Mouse (Mus musculus) layer of hippocampus, postnatal 10 days (tissue): ENCODE measurements around the gene Il1rl2. TPM values are rescaled to one million over a fixed set of nuclear protein-coding genes. Genes with fewer than 3 reads are reported as not detected.

ENCODE experiments used
- DNase-seq, 2 experiments: peaks; one replicate each; pipeline ENCODE4 v3.0.0; 2021; ENCODE audit warnings: low spot score in 2 of 2
- total RNA-seq, 2 experiments: library from RNA; stranded (reverse); gene quantifications; 2 replicates each; pipeline ENCODE4 v1.2.3; 2021

Il1rl2 gene
- total RNA-seq, 2 experiments from 2014 or later, result 1.4 to 1.9 TPM

- no peak for DNase-seq
These were observed 719 bp downstream of the Il1rl2 start for GRCm38 (mm10) chr1:40324955-40325702.

GRCm38 (mm10) chr1:40325711-40326327 is 1.4 kb downstream of the Il1rl2 start:
- no peak for DNase-seq

GRCm38 (mm10) chr1:40327604-40328003 is 3.2 kb downstream of the Il1rl2 start:
- DNase-seq, result no peak

DNA sequence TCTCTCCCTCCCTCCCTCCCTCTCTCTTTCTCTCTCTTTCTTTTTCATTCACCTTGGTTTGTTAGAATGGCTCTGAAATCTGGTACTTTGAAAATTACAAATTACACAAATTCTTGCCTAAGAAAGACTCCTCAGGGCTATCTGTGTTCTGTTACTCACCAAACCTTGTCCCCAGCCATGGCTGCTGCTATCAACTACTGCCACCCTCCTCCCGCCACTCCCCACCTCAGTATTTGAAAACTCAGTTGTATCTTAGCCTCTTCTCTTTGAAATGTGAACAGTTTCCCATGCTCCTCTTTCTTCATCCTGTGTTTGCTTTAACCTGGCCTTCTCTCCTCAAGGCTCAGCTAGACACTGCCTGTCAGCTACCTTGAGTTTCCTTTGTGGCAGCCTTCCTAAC is 5.1 kb downstream of the Il1rl2 start:
- no peak for DNase-seq

- no peak for DNase-seq
These were observed 5.8 kb downstream of the Il1rl2 start for GRCm38 (mm10) chr1:40330181-40330580.

DNA sequence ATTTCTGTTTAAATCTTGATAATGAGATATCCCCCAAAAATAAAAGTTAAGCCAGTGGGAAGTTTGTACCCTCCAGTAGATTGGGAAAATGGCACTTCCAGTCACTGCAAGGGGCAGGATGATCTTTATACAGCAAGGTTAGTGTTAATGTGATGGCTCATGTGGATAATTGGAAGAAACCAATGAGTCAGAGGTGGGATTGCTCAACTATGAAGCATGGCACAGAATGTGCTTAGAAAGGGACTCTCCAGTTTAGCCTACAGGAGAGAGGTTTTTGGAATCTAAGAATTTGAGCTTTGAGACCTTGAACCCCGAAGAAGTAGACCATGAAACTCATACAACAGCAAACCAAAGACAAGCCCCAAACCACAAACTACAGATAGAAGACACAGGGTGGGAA is 14.9 kb downstream of the Il1rl2 start:
- no peak for DNase-seq

DNA sequence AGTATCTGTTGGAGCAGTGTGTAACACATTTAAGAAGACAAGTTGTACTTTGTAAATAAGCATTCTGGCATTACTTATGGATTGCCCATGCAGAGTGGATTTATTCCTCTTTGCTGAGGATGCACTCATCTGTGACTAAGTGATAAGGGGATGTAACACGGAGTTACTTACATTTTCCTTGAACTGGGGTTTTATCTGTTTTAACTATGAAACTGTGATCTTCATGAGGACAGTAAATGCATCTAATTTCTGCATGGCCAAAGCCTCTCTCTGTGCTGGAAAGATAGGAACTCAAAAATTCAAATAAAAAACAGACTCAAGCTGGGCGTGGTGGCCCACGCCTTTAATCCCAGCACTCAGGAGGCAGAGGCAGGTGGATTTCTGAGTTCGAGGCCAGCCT is 15.7 kb downstream of the Il1rl2 start:
- DNase-seq, result no peak

- DNase-seq, result no peak
These were observed 27.9 kb downstream of the Il1rl2 start for GRCm38 (mm10) chr1:40352158-40352903.

- DNase-seq, result no peak
These were observed 28.5 kb downstream of the Il1rl2 start for GRCm38 (mm10) chr1:40352904-40353286.

GRCm38 (mm10) chr1:40354665-40355064 is 30.3 kb downstream of the Il1rl2 start:
- no peak for DNase-seq

DNA sequence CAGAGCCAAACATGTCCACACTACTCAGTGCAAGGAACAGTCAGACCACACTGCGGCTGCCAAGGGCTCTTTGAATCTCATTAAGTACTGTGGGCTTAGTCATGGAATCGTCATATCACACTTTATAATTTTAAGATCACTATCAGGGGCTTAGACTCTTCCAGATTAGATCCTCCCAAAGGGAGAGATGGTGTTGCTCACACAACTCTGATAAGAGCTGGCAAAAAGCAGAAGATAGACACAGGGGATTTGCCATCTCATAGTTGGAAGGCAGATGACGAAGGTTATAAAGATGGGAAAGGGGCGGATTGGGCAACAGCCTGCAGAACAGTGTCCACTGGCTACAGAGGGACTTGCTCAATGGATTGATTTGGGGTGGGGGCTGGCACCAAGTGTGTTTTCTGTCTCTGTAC is 31.0 kb downstream of the Il1rl2 start:
- DNase-seq, result no peak

DNA sequence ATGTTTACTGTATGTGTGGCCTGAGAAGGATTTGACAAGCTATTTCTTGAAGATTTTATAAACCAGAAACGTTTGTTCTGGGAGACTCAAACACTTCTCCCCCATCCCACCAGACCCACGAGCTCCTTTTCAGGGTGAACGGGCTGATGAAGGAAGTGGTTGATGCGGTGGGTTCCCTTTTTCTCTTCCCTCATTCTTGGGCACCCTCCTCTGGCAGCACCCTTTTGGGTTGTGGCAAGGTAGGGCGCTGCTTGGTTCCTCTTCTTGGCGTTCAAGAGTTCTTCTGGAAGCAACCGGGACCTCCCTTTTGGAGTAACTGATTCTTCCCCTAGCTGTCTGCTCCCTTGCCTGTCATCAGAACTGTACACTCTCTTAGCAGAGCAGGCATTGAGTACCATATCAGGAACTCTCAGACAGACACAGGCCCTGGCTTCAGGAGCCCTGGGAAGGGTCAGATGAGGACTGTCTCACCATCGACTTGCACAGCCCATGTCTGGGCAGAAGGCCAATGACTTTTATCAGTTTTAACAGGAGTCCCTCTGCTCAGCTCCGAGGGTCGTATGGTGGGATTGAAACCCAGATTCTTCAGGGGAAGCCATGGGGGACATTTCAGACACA is 31.6 kb downstream of the Il1rl2 start:
- DNase-seq, result no peak

- DNase-seq, result no peak
These were observed 33.5 kb downstream of the Il1rl2 start for GRCm38 (mm10) chr1:40357921-40358320.

DNA sequence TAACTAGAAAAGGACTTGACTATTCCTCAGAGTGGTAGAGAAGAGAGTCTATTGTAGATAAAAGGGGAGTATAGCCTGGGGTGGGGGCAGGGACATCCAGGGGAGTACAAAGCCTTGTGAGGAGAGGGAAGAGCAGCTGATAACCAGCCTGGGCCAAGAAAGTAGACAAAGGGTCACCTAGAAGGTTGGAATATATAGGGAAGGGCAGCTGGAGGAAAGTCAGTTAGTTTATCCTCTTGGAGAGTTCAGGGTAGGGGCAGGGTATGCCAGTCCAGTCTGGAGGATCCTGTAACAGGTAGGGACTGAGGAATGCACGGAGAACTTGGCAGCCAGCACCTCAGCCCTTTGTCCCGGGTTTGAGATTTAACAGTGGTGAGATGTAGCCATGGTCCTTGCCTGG is 33.9 kb downstream of the Il1rl2 start:
- no peak for DNase-seq

DNA sequence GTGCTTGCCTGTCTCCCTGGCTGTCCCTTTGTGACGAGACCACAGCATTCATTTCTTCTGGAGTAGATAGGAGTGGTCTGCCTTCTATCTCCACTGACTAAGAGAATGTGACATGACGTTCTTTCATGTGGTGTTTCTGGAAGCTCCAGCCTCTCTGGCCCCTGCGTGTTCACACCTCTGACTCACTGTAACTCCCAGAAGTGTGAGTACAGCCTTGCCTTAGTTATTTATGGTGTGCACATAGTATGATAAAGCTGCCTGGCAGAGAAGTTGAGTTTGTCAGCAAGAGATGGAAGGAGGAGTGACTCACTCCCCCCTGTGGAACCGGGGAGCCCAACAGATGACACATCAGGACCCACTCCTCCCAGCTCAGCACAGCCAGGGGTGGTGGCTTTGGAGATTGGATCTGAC is 34.4 kb downstream of the Il1rl2 start:
- DNase-seq, result no peak

- DNase-seq, result no peak
These were observed 35.3 kb downstream of the Il1rl2 start for GRCm38 (mm10) chr1:40359731-40360130.

- no peak for DNase-seq
These were observed 36.6 kb downstream of the Il1rl2 start for GRCm38 (mm10) chr1:40360969-40361368.

DNA sequence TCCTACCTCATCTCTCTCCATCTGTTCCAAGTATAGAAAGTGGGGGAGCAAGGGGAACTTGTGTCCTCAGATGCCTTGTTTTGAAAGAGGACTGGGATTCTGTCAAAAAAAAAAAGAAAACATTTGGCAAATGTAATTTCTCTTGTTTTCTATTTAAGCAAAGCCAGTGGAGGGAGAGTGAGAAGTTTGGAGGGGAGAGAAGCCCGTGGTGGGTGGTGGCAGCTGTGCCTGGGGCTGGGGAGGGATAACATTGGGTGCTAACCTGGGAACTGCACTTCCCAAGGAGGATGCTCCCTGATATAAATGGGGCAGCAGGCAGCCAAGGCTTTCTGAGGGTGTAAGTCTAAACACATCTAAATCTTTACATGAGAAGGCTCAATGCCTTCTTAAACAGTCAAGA is 37.2 kb downstream of the Il1rl2 start:
- no peak for DNase-seq

GRCm38 (mm10) chr1:40362784-40363183 is 38.4 kb downstream of the Il1rl2 start:
- DNase-seq, result no peak

DNA sequence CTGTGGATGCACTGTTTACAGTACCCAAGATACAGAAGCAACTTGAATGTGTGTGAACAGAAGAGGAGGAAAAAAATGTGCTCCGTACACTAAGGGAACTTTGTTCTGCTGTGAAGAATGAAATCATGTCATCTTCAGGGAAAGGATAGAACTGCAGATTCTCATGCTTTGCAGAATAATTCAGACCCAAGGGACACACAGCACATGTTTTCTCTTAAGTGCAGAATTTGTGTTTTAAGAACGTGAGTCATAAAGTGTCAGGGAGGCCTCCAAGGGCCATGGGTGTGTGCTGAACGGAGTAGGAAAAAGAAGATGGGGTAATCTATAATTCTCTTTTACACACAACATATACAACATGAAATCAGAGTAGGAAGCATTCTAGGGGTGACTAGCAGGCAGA is 48.5 kb downstream of the Il1rl2 start:
- DNase-seq, result no peak

- DNase-seq, result peak in 1 of 2 experiments; percentile 16
These were observed 50.7 kb downstream of the Il1rl2 start for GRCm38 (mm10) chr1:40375148-40375547.

GRCm38 (mm10) chr1:40376745-40377144 is 52.3 kb downstream of the Il1rl2 start:
- no peak for DNase-seq
